Mouse (Mus musculus): ENCODE measurements around the gene 4930572O03Rik. TPM values are rescaled to one million over a fixed set of nuclear protein-coding genes. Genes with fewer than 3 reads are reported as not detected.
"Not testable (repeated sequence)": the region's sequence is repeated elsewhere in the genome, so short reads cannot be mapped to it uniquely, and the experiment has no call there.

4930572O03Rik gene
- polyA plus RNA-seq, 1 experiment from 2014 or later, result not detected

DNA sequence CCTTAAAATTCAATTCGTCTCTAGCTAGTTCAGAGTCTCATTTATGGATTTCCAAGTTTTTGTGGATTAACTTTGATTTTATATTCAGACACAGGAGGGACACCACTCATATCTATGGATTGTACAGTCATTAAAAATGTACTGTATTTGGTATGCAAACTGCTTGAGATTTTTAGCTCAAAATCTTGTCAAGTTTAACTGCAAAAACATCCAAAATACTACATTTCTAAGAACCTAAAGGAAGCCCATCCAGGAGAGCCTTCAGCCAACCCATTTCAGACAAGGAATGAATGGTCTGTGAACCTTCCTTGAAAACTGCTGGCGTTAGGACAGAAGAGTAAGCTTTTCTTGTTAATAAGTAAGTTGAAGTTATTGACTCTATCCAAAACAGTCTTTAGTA lies 53.9 kb downstream of the 4930572O03Rik start:
- H3K4me1 ChIP-seq (ENCODE audit: control insufficient read depth, insufficient read depth, low read length); H3K27me3 ChIP-seq (ENCODE audit: control insufficient read depth, insufficient read depth, low read length); H3K4me2 ChIP-seq (ENCODE audit: low read depth, severe bottlenecking); H3K36me3 ChIP-seq (ENCODE audit: control insufficient read depth, insufficient read depth, low read length); H3K27ac ChIP-seq (replicated peaks; ENCODE audit: low read depth, low read length); ATAC-seq (ENCODE audit: insufficient number of reproducible peaks, low FRiP score, low TSS enrichment, low read depth); H3K9me3 ChIP-seq (ENCODE audit: control insufficient read depth, low read length); H3K4me3 ChIP-seq (ENCODE audit: low read depth, low read length); DNase-seq (ENCODE audit: low spot score); H3K9ac ChIP-seq (ENCODE audit: low read length): not testable (repeated sequence)
- WGBS, result 60% methylated on average over 2 of the region's 2 CpGs

DNA sequence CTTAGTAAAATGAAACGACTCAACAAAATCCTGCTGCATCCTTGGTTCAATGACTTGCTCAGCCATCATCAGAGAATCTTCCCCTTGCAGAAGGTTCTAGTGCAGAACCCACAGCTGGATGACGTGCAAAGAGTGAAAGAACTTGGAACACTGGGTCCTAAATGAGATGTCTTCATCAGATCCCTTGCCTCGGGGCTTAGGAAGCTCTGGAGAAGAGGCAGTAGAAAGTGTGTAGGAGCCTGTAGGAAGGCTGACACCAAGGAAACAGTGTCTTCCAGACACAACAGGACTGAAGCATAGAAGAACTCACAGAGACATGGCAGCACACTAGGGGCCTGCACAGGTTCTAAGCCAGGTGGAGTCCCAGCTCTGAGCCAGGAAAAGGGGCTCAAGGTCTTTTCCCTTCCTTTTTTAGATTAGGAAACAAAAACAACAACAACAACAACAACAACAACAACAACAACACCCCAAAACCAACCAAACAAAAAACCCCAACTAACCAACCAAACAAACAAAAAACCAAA lies 54.4 kb downstream of the 4930572O03Rik start:
- H3K9ac ChIP-seq (ENCODE audit: low read length); H3K27me3 ChIP-seq (ENCODE audit: control insufficient read depth, insufficient read depth, low read length); DNase-seq (ENCODE audit: low spot score); H3K4me1 ChIP-seq (ENCODE audit: control insufficient read depth, insufficient read depth, low read length); H3K9me3 ChIP-seq (ENCODE audit: control insufficient read depth, low read length); ATAC-seq (ENCODE audit: insufficient number of reproducible peaks, low FRiP score, low TSS enrichment, low read depth); H3K27ac ChIP-seq (replicated peaks; ENCODE audit: low read depth, low read length); H3K36me3 ChIP-seq (ENCODE audit: control insufficient read depth, insufficient read depth, low read length); H3K4me2 ChIP-seq (ENCODE audit: low read depth, severe bottlenecking); H3K4me3 ChIP-seq (ENCODE audit: low read depth, low read length): not testable (repeated sequence)
- 57% methylated on average over 3 of the region's 3 CpGs for WGBS

Other genes with a start within 250 kb of the 4930572O03Rik start
- gene Gm21149, start 180.5 kb downstream of the 4930572O03Rik start, polyA plus RNA-seq (2014; fragmentation: Nextera tagmentation; extraction: Ambion mirVana), result not detected in 2 replicates
- gene Gm21190, start 127.8 kb downstream of the 4930572O03Rik start, polyA plus RNA-seq (2014; fragmentation: Nextera tagmentation; extraction: Ambion mirVana), result not detected in 2 replicates
- not detected in 2 replicates for gene Gm21083, start 79.7 kb downstream of the 4930572O03Rik start, polyA plus RNA-seq (2014; fragmentation: Nextera tagmentation; extraction: Ambion mirVana)
- gene Speer4d, start 38.0 kb downstream of the 4930572O03Rik start, polyA plus RNA-seq (2014; fragmentation: Nextera tagmentation; extraction: Ambion mirVana), result not detected in 2 replicates
- not detected in 2 replicates for gene Speer4c, start 57.2 kb upstream of the 4930572O03Rik start, polyA plus RNA-seq (2014; fragmentation: Nextera tagmentation; extraction: Ambion mirVana)